Mouse (Mus musculus): ENCODE results near the gene Atp5g3. TPM values are rescaled to one million over a fixed set of nuclear protein-coding genes. Genes with fewer than 3 reads are reported as not detected.

The Atp5g3 gene
- polyA plus RNA-seq (2012; rRNA removed): 378 and 530 TPM in 2 replicates

GRCm38 (mm10) chr2:73911175-73911700 lies at the start of gene Atp5g3:
Gene Atp5g3 (minus strand): TSS chr2:73911326.
- Histone ChIP-seq H3K4me3 (ENCODE audit: control insufficient read depth, insufficient read depth, low read length) (peak within 1 kb of the TSS; percentile 86), H3K27ac (ENCODE audit: control insufficient read depth, insufficient read depth, low read length) (peak within 1 kb of the TSS; percentile 58), H3K4me1 (replicated peaks; ENCODE audit: control insufficient read depth, insufficient read depth, low read length) (peaks cover 3% of the 10 kb centered on the region; the same call in 1 of the 2 replicates), H3K36me3 (ENCODE audit: control insufficient read depth, insufficient read depth, low read length) (peaks cover 27% of the 10 kb centered on the region), H3K27me3 (ENCODE audit: control insufficient read depth, insufficient read depth, low read length) (no peaks in the 10 kb centered on the region)
- peak; percentile 92 for DNase-seq
- WGBS: under 1% methylated on average over 38 of the region's 38 CpGs
- 0 out of 2 replicates have a peak, but pooled peaks have one; percentile 39 for TF ChIP-seq CTCF (IDR thresholded peaks at IDR 0.05; ENCODE audit: borderline replicate concordance, control insufficient read depth, extremely low read depth, insufficient read depth, low read length, poor library complexity)
- TF ChIP-seq POLR2A (IDR thresholded peaks at IDR 0.05; ENCODE audit: control insufficient read depth, extremely low read depth, insufficient read depth, low read length, poor library complexity): peak; percentile 91

GRCm38 (mm10) chr2:73958342-73958741 lies 47.2 kb upstream of the Atp5g3 start:
- no peak overlapping the region for H3K27ac ChIP-seq (ENCODE audit: control insufficient read depth, insufficient read depth, low read length)
- 96% methylated on average over 6 of the region's 6 CpGs for WGBS
- H3K4me3 ChIP-seq (ENCODE audit: control insufficient read depth, insufficient read depth, low read length): no peak overlapping the region
- H3K4me1 ChIP-seq (replicated peaks; ENCODE audit: control insufficient read depth, insufficient read depth, low read length): no peaks in the 10 kb centered on the region
- no peak for DNase-seq
- no peaks in the 10 kb centered on the region; the same call in 1 of the 2 replicates for H3K27me3 ChIP-seq (ENCODE audit: control insufficient read depth, insufficient read depth, low read length)
- TF ChIP-seq POLR2A (IDR thresholded peaks at IDR 0.05; ENCODE audit: control insufficient read depth, extremely low read depth, insufficient read depth, low read length, poor library complexity) (no peak), CTCF (IDR thresholded peaks at IDR 0.05; ENCODE audit: borderline replicate concordance, control insufficient read depth, extremely low read depth, insufficient read depth, low read length, poor library complexity) (no peak)
- no peaks in the 10 kb centered on the region for H3K36me3 ChIP-seq (ENCODE audit: control insufficient read depth, insufficient read depth, low read length)

GRCm38 (mm10) chr2:73953612-73954011 lies 42.5 kb upstream of the Atp5g3 start:
- H3K36me3 ChIP-seq (ENCODE audit: control insufficient read depth, insufficient read depth, low read length): no peaks in the 10 kb centered on the region
- DNase-seq: no peak
- H3K4me3 ChIP-seq (ENCODE audit: control insufficient read depth, insufficient read depth, low read length): no peak overlapping the region
- no peak overlapping the region for H3K27ac ChIP-seq (ENCODE audit: control insufficient read depth, insufficient read depth, low read length)
- no peak for TF ChIP-seq CTCF (IDR thresholded peaks at IDR 0.05; ENCODE audit: borderline replicate concordance, control insufficient read depth, extremely low read depth, insufficient read depth, low read length, poor library complexity)
- TF ChIP-seq POLR2A (IDR thresholded peaks at IDR 0.05; ENCODE audit: control insufficient read depth, extremely low read depth, insufficient read depth, low read length, poor library complexity): no peak
- WGBS: 95% methylated on average over 1 of the region's 1 CpGs
- H3K27me3 ChIP-seq (ENCODE audit: control insufficient read depth, insufficient read depth, low read length): no peaks in the 10 kb centered on the region; the same call in 1 of the 2 replicates
- H3K4me1 ChIP-seq (replicated peaks; ENCODE audit: control insufficient read depth, insufficient read depth, low read length): no peaks in the 10 kb centered on the region

GRCm38 (mm10) chr2:73952597-73953219 lies 41.6 kb upstream of the Atp5g3 start:
- 65% methylated on average over 8 of the region's 8 CpGs for WGBS
- H3K27ac ChIP-seq (ENCODE audit: control insufficient read depth, insufficient read depth, low read length): no peak overlapping the region
- no peak overlapping the region for H3K4me3 ChIP-seq (ENCODE audit: control insufficient read depth, insufficient read depth, low read length)
- no peaks in the 10 kb centered on the region for H3K36me3 ChIP-seq (ENCODE audit: control insufficient read depth, insufficient read depth, low read length)
- H3K4me1 ChIP-seq (replicated peaks; ENCODE audit: control insufficient read depth, insufficient read depth, low read length): no peaks in the 10 kb centered on the region
- H3K27me3 ChIP-seq (ENCODE audit: control insufficient read depth, insufficient read depth, low read length): no peaks in the 10 kb centered on the region; the same call in 1 of the 2 replicates
- no peak for TF ChIP-seq CTCF (IDR thresholded peaks at IDR 0.05; ENCODE audit: borderline replicate concordance, control insufficient read depth, extremely low read depth, insufficient read depth, low read length, poor library complexity)
- no peak for TF ChIP-seq POLR2A (IDR thresholded peaks at IDR 0.05; ENCODE audit: control insufficient read depth, extremely low read depth, insufficient read depth, low read length, poor library complexity)
- no peak for DNase-seq

GRCm38 (mm10) chr2:73947360-73947759 lies 36.2 kb upstream of the Atp5g3 start:
- TF ChIP-seq POLR2A (IDR thresholded peaks at IDR 0.05; ENCODE audit: control insufficient read depth, extremely low read depth, insufficient read depth, low read length, poor library complexity) (no peak), CTCF (IDR thresholded peaks at IDR 0.05; ENCODE audit: borderline replicate concordance, control insufficient read depth, extremely low read depth, insufficient read depth, low read length, poor library complexity) (no peak)
- WGBS: 94% methylated on average over 2 of the region's 2 CpGs
- H3K36me3 ChIP-seq (ENCODE audit: control insufficient read depth, insufficient read depth, low read length): no peaks in the 10 kb centered on the region
- no peak overlapping the region for H3K4me3 ChIP-seq (ENCODE audit: control insufficient read depth, insufficient read depth, low read length)
- H3K4me1 ChIP-seq (replicated peaks; ENCODE audit: control insufficient read depth, insufficient read depth, low read length): peaks cover 5% of the 10 kb centered on the region; the same call in 1 of the 2 replicates
- DNase-seq: no peak
- H3K27ac ChIP-seq (ENCODE audit: control insufficient read depth, insufficient read depth, low read length): no peak overlapping the region
- H3K27me3 ChIP-seq (ENCODE audit: control insufficient read depth, insufficient read depth, low read length): no peaks in the 10 kb centered on the region

GRCm38 (mm10) chr2:73943735-73944134 lies 32.6 kb upstream of the Atp5g3 start:
- no peak overlapping the region for H3K27ac ChIP-seq (ENCODE audit: control insufficient read depth, insufficient read depth, low read length)
- H3K4me1 ChIP-seq (replicated peaks; ENCODE audit: control insufficient read depth, insufficient read depth, low read length): peaks cover 5% of the 10 kb centered on the region; the same call in 1 of the 2 replicates
- H3K36me3 ChIP-seq (ENCODE audit: control insufficient read depth, insufficient read depth, low read length): no peaks in the 10 kb centered on the region
- no peak overlapping the region for H3K4me3 ChIP-seq (ENCODE audit: control insufficient read depth, insufficient read depth, low read length)
- no peak for DNase-seq
- 91% methylated on average over 8 of the region's 8 CpGs for whole genome bisulfite sequencing
- H3K27me3 ChIP-seq (ENCODE audit: control insufficient read depth, insufficient read depth, low read length): no peaks in the 10 kb centered on the region
- TF ChIP-seq CTCF (IDR thresholded peaks at IDR 0.05; ENCODE audit: borderline replicate concordance, control insufficient read depth, extremely low read depth, insufficient read depth, low read length, poor library complexity) (no peak), POLR2A (IDR thresholded peaks at IDR 0.05; ENCODE audit: control insufficient read depth, extremely low read depth, insufficient read depth, low read length, poor library complexity) (no peak)
